Mouse (Mus musculus) intestine, embryonic 14.5 days (tissue): ENCODE data around the gene Ube2d1. TPM values are rescaled to one million over a fixed set of nuclear protein-coding genes. Genes with fewer than 3 reads are reported as not detected.

ENCODE experiments used
- ATAC-seq: fragments of 200-750 bp; cut with Nextera tagmentation; replicated peaks from 2 replicates; pipeline ENCODE4 v1.8.0; 2017; ENCODE audit warnings: low read depth, moderate number of reproducible peaks, moderate TSS enrichment, moderate library complexity; ENCODE audit not compliant: low FRiP score, low TSS enrichment
- DNase-seq: peaks from one replicate; pipeline ENCODE4 v3.0.0-alpha.2; 2018; ENCODE audit warnings: low spot score
- H3K27ac ChIP-seq: fragments of 300-500 bp; sonication (generic); 2 replicates; pipeline ENCODE4 v1.5.1; 2014; ENCODE audit warnings: low read depth, mild to moderate bottlenecking, control low read depth
- H3K27me3 ChIP-seq: fragments of 300-500 bp; sonication (generic); replicated peaks from 2 replicates; pipeline ENCODE4 v1.6.1; 2014; ENCODE audit warnings: low read length, control low read depth; ENCODE audit not compliant: control insufficient read depth, insufficient read depth
- H3K36me3 ChIP-seq: fragments of 300-500 bp; sonication (generic); 2 replicates; pipeline ENCODE4 v1.6.1; 2014; ENCODE audit warnings: low read length, control low read depth; ENCODE audit not compliant: control insufficient read depth, insufficient read depth
- H3K4me1 ChIP-seq: fragments of 300-500 bp; sonication (generic); replicated peaks from 2 replicates; pipeline ENCODE4 v1.6.1; 2014; ENCODE audit warnings: low read length, control low read depth, mixed read lengths; ENCODE audit not compliant: control insufficient read depth, insufficient read depth
- H3K4me2 ChIP-seq: fragments of 300-500 bp; sonication (generic); 2 replicates; pipeline ENCODE4 v1.6.1; 2014; ENCODE audit warnings: low read length
- H3K4me3 ChIP-seq: fragments of 300-500 bp; sonication (generic); 2 replicates; pipeline ENCODE4 v1.5.1; 2014; ENCODE audit warnings: low read depth, low read length, control low read depth, mixed read lengths
- H3K9ac ChIP-seq: fragments of 300-500 bp; sonication (generic); 2 replicates; pipeline ENCODE4 v1.6.1; 2014; ENCODE audit warnings: mild to moderate bottlenecking, low read length
- H3K9me3 ChIP-seq: fragments of 300-500 bp; sonication (generic); 2 replicates; pipeline ENCODE4 v1.6.1; 2016; ENCODE audit warnings: low read length, control low read depth; ENCODE audit not compliant: control insufficient read depth
- WGBS: fragments of 180-500 bp; shearing (Covaris S2); extraction: QIAGEN DNeasy Blood & Tissue Kit; methylation state at CpG from one replicate; pipeline ENCODE4 v1.1.7; 2014; 5-methylcytosine and 5-hydroxymethylcytosine counted together
- polyA plus RNA-seq: library from polyadenylated mRNA; unstranded; fragments of >200 nt; fragmentation: Nextera tagmentation; extraction: Ambion mirVana; gene quantifications from 2 replicates; pipeline ENCODE4 v1.2.1, GENCODE M21; 2014

Gene Ube2d1
- 75.8 and 87.0 TPM in 2 replicates for polyA plus RNA-seq

GRCm38 (mm10) chr10:71285126-71285580, at the start of gene Ube2d1:
Ube2d1 (minus strand) TSS chr10:71285262.
- peak within 1 kb of the TSS; percentile 67 for H3K4me2 ChIP-seq
- no peak for DNase-seq

DNA sequence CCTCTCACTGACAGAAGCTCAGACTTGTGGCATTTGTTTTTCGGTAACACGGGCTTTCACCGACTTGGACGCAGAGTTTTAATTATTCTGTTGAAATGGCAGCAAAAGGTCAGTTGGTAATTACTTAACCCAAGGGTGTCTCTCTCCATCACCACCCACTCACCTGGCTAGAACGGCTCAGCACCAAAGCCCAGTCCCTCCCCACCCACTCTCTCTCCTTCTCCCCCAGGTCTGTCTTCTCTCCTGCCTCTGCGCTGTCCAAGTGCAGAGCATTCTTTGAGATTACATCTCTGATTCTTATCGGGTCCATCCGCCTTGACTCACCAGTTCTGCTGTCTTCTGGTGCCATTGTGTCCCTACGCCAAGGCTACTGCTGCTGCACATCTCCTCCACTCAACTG, 47.8 kb upstream of the Ube2d1 start:
- peaks cover 31% of the 10 kb centered on the region for H3K36me3 ChIP-seq
- H3K4me3 ChIP-seq, result no peak overlapping the region
- no peak overlapping the region for H3K27ac ChIP-seq
- no peak for DNase-seq
- H3K9me3 ChIP-seq, result no peaks in the 10 kb centered on the region
- no peak for ATAC-seq
- no peaks in the 10 kb centered on the region for H3K27me3 ChIP-seq
- no peak overlapping the region for H3K4me2 ChIP-seq
- 92% methylated on average over 9 of the region's 9 CpGs for WGBS
- 0 out of 2 replicates have a peak, but pooled peaks cover 1% of the 10 kb centered on the region for H3K4me1 ChIP-seq
- no peak overlapping the region for H3K9ac ChIP-seq

More at GRCm38 (mm10) chr10:71285126-71285580, at the start of gene Ube2d1:
- WGBS, result under 1% methylated on average over 50 of the region's 50 CpGs
- Histone ChIP-seq H3K27me3 (no peaks in the 10 kb centered on the region), H3K9ac (peak within 1 kb of the TSS; percentile 91), H3K27ac (peak within 1 kb of the TSS; percentile 33; the same call in 1 of the 2 replicates), H3K36me3 (peaks cover 5% of the 10 kb centered on the region; the same call in 1 of the 2 replicates), H3K9me3 (no peaks in the 10 kb centered on the region), H3K4me3 (peak within 1 kb of the TSS; percentile 94), H3K4me1 (peaks cover 16% of the 10 kb centered on the region)
- peak; percentile 94 for ATAC-seq

GRCm38 (mm10) chr10:71332376-71332775, 47.3 kb upstream of the Ube2d1 start:
- WGBS, result 87% methylated on average over 4 of the region's 4 CpGs
- H3K4me1 ChIP-seq, result no peaks in the 10 kb centered on the region
- peaks cover 31% of the 10 kb centered on the region for H3K36me3 ChIP-seq
- no peaks in the 10 kb centered on the region for H3K27me3 ChIP-seq
- H3K9me3 ChIP-seq, result no peaks in the 10 kb centered on the region
- ATAC-seq, result no peak
- no peak for DNase-seq
- no peak overlapping the region for H3K9ac ChIP-seq
- no peak overlapping the region for H3K4me2 ChIP-seq
- H3K4me3 ChIP-seq, result no peak overlapping the region
- no peak overlapping the region for H3K27ac ChIP-seq

DNA sequence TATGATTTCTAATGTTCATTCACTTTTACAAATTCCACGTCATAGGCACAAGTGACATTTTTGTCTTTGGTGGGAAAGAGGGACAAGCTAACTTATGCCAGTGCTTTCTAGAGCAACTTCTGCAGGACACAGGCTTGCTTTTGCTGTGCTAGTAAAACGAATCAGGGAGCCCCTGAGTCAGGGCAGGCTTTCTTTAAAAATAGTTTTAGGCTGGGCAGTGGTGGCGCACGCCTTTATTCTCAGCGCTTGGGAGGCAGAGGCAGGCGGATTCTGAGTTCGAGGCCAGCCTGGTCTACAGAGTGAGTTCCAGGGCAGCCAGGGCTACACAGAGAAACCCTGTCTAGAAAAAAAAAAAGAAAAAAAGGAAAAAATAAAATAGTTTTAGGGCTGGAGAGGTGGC, 46.8 kb upstream of the Ube2d1 start:
- Histone ChIP-seq H3K4me1 (no peaks in the 10 kb centered on the region), H3K9me3 (no peaks in the 10 kb centered on the region), H3K27me3 (no peaks in the 10 kb centered on the region), H3K4me3 (no peak overlapping the region), H3K4me2 (no peak overlapping the region), H3K9ac (no peak overlapping the region), H3K36me3 (peaks cover 31% of the 10 kb centered on the region), H3K27ac (no peak overlapping the region)
- DNase-seq, result no peak
- 95% methylated on average over 7 of the region's 7 CpGs for WGBS
- ATAC-seq, result no peak

DNA sequence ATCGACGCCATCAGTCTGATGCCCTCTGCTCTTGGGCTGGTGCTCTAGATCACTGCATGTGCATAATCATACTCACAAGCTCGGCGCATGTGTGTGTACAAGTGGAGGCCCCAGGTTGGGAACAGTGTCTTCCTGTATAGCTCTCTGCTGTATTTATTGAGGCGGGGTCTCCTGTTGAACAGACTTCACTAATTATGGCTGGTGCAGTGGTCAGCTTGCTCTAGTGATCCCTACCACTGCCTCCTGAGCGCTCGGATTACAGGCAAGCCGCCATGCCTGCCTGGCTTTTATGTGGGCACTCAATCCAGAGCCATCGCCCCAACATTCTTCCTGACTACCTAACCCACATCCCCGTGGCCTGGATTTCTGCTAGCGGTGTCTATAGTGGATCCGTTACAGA, 45.0 kb upstream of the Ube2d1 start:
- Histone ChIP-seq H3K4me1 (no peaks in the 10 kb centered on the region), H3K4me3 (no peak overlapping the region), H3K27ac (no peak overlapping the region), H3K4me2 (no peak overlapping the region), H3K36me3 (peaks cover 19% of the 10 kb centered on the region), H3K9ac (no peak overlapping the region), H3K27me3 (no peaks in the 10 kb centered on the region), H3K9me3 (no peaks in the 10 kb centered on the region)
- WGBS, result 94% methylated on average over 12 of the region's 12 CpGs
- ATAC-seq, result no peak
- DNase-seq, result no peak

- H3K4me2 ChIP-seq, result no peak overlapping the region
- no peak overlapping the region for H3K4me3 ChIP-seq
- no peak overlapping the region for H3K27ac ChIP-seq
- H3K9me3 ChIP-seq, result no peaks in the 10 kb centered on the region
- DNase-seq (no peak), ATAC-seq (no peak)
- WGBS, result 92% methylated on average over 6 of the region's 6 CpGs
- H3K27me3 ChIP-seq, result no peaks in the 10 kb centered on the region
- no peak overlapping the region for H3K9ac ChIP-seq
- peaks cover 19% of the 10 kb centered on the region for H3K36me3 ChIP-seq
- no peaks in the 10 kb centered on the region for H3K4me1 ChIP-seq
Observed at GRCm38 (mm10) chr10:71329295-71329694, 44.2 kb upstream of the Ube2d1 start.

GRCm38 (mm10) chr10:71328870-71329269, 43.8 kb upstream of the Ube2d1 start:
- ATAC-seq (no peak), DNase-seq (no peak)
- Histone ChIP-seq H3K9ac (no peak overlapping the region), H3K9me3 (no peaks in the 10 kb centered on the region), H3K27ac (no peak overlapping the region), H3K4me1 (no peaks in the 10 kb centered on the region), H3K36me3 (peaks cover 19% of the 10 kb centered on the region), H3K4me3 (no peak overlapping the region), H3K4me2 (no peak overlapping the region), H3K27me3 (no peaks in the 10 kb centered on the region)
- 93% methylated on average over 5 of the region's 5 CpGs for WGBS

DNA sequence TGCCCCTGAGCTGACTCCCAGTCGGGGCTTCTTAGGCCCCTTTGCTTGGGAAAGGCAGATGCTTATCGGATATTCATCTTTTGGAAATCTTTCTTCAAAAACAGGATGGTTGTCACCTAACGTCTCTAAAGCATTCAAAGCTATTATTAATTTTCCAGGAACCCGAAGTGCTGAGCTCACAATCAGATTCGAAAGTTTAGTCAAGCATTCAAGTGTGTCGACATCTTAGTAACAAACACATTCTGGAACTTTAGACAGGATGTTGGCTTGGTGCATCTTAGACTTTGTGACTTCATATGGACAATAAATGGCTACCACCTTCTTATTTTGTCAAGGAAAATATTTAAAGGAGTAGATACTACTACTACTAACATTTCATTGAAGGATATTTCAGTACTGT, 43.3 kb upstream of the Ube2d1 start:
- Histone ChIP-seq H3K9ac (no peak overlapping the region), H3K4me2 (no peak overlapping the region), H3K9me3 (no peaks in the 10 kb centered on the region), H3K4me3 (no peak overlapping the region), H3K27me3 (no peaks in the 10 kb centered on the region), H3K36me3 (peaks cover 14% of the 10 kb centered on the region), H3K27ac (no peak overlapping the region), H3K4me1 (no peaks in the 10 kb centered on the region)
- DNase-seq (no peak), ATAC-seq (no peak)
- WGBS, result 88% methylated on average over 6 of the region's 6 CpGs

- H3K36me3 ChIP-seq, result peaks cover 13% of the 10 kb centered on the region
- no peak overlapping the region for H3K4me3 ChIP-seq
- no peaks in the 10 kb centered on the region for H3K4me1 ChIP-seq
- H3K27ac ChIP-seq, result no peak overlapping the region
- no peak overlapping the region for H3K9ac ChIP-seq
- no peak for ATAC-seq
- no peak for DNase-seq
- H3K27me3 ChIP-seq, result no peaks in the 10 kb centered on the region
- H3K4me2 ChIP-seq, result no peak overlapping the region
- WGBS, result 87% methylated on average over 10 of the region's 10 CpGs
- no peaks in the 10 kb centered on the region for H3K9me3 ChIP-seq
Observed at GRCm38 (mm10) chr10:71327386-71327785, 42.3 kb upstream of the Ube2d1 start.
